In the genomic region with DNA sequence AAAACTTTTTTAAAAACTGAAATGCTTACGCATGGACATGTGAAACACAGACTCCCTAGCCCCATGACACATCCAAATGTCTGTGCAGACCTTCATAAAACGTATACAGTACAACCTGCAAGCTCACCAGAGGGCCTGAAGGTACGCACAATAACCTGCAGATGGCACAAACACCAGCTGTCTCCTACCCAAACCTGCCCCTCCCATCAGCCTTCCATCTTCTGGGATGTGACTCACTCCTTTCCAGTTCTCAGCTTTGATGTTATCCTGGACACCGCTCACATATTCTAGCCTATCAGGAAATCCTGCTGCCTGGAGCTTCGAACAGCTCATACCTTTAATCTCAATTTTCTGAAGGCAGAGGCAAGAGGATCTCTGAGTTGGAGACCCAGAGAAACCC, we compare ENCODE assay signal across 23 mouse cellular contexts.
"Had no signal": no experiment of that assay in that cellular context is flagged by ENCODE, and none has a peak within 500 bp of the region (broad histone marks: within the 10 kb centered on the region; RNA-seq: fewer than 3 reads in every experiment).

No protein-coding gene starts in this region.

- H3K27me3 ChIP-seq: midbrain, embryonic 13.5 days; neural tube, embryonic 12.5 days; neural tube, embryonic 15.5 days had no signal

- H3K4me3 ChIP-seq: layer of hippocampus, adult 2 months; limb, embryonic 10.5 days; limb, embryonic 13.5 days; liver, embryonic 12.5 days; liver, embryonic 15.5 days; lung, embryonic 15.5 days; megakaryocyte, embryonic 14.5 days; midbrain, embryonic 10.5 days; midbrain, embryonic 13.5 days; neural tube, embryonic 12.5 days; neural tube, embryonic 15.5 days had no signal

- H3K4me1 ChIP-seq: liver, embryonic 12.5 days; liver, embryonic 15.5 days had no signal

- H3K36me3 ChIP-seq: limb, embryonic 10.5 days; limb, embryonic 13.5 days; liver, embryonic 12.5 days; liver, embryonic 15.5 days; lung, embryonic 15.5 days; midbrain, embryonic 10.5 days; midbrain, embryonic 13.5 days; neural tube, embryonic 12.5 days; neural tube, embryonic 15.5 days had no signal

- H3K9me3 ChIP-seq: limb, embryonic 10.5 days; limb, embryonic 13.5 days; liver, embryonic 12.5 days; liver, embryonic 15.5 days; lung, embryonic 15.5 days; megakaryocyte, embryonic 14.5 days; midbrain, embryonic 10.5 days; midbrain, embryonic 13.5 days; neural tube, embryonic 12.5 days; neural tube, embryonic 15.5 days had no signal

- H3K27ac ChIP-seq: kidney, postnatal 0 days; layer of hippocampus, adult 2 months; limb, embryonic 10.5 days; limb, embryonic 13.5 days; liver, embryonic 12.5 days; liver, embryonic 15.5 days; lung, embryonic 15.5 days; midbrain, embryonic 10.5 days; midbrain, embryonic 13.5 days; neural tube, embryonic 12.5 days; neural tube, embryonic 15.5 days had no signal

- DNase-seq: kidney, adult 9 months; kidney, postnatal 25 days; layer of hippocampus, adult 9-11 months; liver; lung, adult 18-20 months; lung, postnatal 10 days; lung, postnatal 36 days; right cerebral cortex, adult 18-20 months; right cerebral cortex, postnatal 14 days; thymus, adult 2 months; thymus, postnatal 14 days had no signal
